Mouse (Mus musculus): ENCODE results near the gene Atp6v1g3. TPM values are rescaled to one million over a fixed set of nuclear protein-coding genes. Genes with fewer than 3 reads are reported as not detected.

The Atp6v1g3 gene
- total RNA-seq, 4 experiments from 2014 or later: not detected

- DNase-seq: no peak
Measured at GRCm38 (mm10) chr1:138289455-138290425, 16.2 kb downstream of the Atp6v1g3 start.

DNA sequence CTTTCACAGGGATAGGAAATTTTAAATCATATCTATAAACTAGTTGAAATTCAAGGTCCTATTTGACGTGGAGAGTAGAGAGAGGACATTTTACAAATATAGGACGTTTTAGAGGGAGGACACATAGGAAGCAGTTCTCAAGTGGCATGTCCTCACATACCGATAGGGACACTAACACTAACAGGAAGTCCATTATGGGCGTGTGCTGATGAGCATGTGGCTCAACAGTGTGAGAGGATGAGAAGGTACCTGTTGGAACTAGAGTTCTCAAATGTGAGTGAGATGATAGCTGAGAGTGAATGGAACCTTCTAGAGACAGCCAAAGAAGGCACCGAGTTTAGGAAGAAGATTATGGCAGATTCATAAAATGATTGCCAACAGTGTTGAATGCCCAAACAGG, 17.9 kb downstream of the Atp6v1g3 start:
- DNase-seq: no peak

DNA sequence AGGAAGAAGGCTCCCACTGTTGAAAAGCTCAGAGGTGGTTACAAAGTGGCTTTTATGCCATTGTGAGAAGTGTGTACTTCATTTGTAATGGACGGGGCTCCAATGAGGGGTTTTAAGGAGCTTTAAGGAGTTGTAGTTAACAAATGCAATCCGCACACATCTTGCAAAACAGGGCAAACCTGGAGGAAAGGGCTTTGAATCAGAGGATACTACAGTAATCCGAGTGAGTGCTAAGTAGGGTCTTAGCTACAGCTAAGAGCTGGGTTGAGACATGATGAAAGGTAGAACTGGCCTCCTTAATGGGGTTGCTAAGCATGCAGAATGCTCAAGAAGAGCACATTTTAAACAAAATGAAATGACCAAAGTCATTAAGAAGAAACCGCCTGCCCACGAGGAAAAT, 20.9 kb downstream of the Atp6v1g3 start:
- DNase-seq: no peak

DNA sequence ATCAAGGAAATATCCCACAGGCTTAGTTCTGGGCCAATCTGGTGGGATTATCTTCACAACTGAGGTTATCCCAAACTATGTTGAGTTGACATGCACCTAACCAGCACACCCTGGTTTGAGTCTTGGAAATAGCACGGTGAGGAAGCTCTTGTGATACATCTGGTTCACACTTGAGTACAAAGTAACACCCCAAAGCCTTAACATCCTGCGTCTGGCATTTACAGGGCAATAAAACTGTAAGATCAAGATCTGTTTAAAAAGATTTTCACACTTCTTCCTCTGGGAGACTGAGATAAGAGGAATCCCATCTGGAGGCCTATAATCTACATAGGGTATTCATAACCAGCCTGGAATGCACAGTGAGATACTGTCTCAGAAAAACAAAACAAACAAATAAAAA, 24.6 kb downstream of the Atp6v1g3 start:
- DNase-seq: no peak

GRCm38 (mm10) chr1:138299576-138299975, 26.0 kb downstream of the Atp6v1g3 start:
- peak; percentile 64 for DNase-seq

DNA sequence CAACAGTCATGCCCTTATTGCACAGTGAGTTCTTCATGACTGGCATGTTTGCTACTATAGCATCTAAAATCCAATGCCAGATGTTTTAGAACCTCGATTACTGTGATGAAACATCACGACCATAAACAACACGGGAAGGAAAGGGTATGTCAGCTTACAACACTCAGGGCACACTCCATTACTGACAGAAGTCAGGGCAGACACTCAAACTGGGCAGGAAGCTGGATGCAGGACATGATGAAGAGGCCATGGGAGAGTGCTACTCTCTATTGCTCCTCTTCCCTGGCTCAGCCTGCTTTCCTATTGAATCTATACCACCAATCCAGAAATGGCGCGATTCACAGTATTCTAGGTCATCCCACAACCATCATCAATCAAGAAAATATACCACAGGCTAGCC, 28.4 kb downstream of the Atp6v1g3 start:
- DNase-seq: no peak

DNA sequence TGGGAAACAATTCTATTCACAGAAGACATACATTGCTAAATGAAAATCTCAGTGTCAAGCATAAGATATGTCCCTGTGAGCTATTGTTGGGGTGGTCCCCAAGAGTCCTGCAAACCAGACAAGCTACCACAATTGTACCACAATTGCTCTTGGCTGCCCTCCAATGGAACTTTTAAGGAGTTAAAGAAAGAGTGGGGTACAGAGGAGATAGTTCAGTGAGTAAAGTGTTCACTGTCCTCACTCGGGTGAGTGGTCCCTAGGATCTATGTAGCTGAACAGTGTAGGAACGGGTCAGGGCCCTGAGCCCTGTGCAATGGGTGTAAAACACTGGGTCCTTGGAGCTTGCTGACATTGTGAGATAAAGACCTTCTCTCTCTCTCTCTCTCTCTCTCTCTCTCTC, 29.2 kb downstream of the Atp6v1g3 start:
- DNase-seq: no peak

DNA sequence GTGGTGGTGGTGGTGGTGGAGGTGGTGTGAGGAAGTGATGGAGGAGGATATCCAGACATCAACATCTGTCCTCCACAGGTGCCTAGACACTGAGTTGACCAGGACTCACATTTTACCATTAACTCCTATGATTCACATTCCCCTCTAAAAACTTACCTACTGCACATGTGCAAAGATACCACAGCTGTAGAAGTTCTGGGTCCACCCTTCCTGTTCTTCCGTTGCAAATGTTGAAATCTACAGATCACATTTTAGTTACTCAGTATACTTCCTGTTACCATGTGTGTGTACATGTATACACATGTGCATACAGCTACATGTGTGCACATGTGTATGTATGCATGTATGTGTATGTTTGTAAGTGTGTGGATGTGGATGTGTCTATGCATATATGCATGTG, 29.8 kb downstream of the Atp6v1g3 start:
- no peak for DNase-seq

DNA sequence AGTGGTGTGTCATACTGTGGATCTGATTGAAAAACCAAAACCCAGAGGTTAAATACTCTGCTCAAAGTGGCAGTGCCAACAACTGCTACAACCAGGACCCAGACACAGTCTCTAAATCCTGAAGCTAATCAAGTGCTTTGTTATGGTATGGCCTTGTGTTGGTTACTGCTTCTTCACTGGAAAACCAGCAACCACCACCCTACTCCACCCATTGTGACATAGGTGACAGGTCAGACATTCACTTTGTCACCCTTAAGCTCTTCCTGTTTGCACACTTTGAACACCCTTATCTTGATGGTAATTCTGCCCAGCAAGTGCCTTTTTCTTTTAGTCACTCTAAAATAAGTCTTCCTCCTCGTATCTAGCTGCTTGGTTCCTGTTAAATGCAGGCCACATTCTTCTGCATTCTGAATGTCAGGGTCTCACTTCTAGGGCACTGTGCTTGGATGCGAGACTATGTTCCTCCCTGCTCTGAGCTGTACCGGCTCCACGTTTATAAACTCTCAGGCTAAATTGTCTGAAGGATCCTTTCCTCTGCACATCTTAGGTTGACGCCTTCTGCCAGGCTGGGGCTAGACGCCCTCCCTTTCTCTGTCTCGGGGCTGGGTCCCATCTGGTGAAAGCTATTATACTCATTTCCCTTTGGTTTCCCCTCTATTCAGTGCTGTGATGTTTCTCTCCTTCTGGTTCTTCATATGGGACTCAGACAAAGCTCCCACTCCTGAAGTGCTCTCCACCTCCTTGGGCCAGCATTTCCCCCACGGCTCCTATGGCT, 30.8 kb downstream of the Atp6v1g3 start:
- DNase-seq: no peak

- no peak for DNase-seq
Measured at GRCm38 (mm10) chr1:138322657-138323056, 49.1 kb downstream of the Atp6v1g3 start.

DNA sequence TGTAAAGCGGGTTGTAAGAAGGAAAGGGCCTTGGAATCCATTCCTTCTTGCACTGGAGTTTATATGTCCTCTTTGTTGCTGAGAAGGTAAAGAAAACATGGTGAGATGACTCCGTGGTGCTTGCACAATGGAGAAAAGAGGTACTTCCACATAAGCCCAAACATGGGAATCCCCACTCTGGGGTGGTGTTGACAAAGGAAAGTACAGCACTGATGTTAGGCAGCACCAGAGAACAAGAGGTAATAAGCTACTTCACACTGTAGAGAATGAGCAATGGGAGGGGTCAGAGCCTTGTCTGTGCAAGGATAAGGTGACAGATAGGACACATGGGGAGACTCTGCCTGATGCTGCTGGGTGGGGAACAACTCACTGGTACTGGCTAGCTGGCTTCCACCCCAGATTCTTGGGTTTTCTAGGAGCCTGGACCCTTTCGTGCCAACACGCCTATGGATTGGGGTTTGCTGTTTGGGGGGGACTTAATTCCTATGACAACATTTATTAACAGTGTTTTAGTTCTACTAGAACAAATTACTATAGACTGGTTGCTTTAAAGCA, 49.6 kb downstream of the Atp6v1g3 start:
- DNase-seq: no peak

GRCm38 (mm10) chr1:138326091-138326490, 52.6 kb downstream of the Atp6v1g3 start:
- DNase-seq: no peak

GRCm38 (mm10) chr1:138326566-138326965, 53.0 kb downstream of the Atp6v1g3 start:
- DNase-seq: no peak

- no peak for DNase-seq
Measured at GRCm38 (mm10) chr1:138327466-138328245, 54.1 kb downstream of the Atp6v1g3 start.

DNA sequence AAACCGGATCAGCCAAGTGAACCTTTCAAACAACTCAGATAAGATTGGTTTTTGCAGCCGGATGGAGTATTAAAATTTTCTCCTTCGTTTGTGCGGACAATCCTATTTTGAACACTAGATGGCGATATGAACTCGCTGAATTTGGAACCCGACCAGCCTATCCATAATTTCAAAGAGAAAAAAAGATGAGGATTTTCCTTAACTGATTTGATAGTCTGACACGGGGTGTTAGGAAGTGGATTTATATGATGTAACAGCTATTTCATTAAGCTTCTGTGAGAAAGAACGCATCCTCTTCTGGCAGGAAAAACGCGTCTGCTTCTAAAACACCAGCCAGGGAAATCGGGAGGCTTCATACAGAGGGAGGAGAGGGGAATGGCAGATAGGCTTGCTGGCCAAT, 54.8 kb downstream of the Atp6v1g3 start:
- no peak for DNase-seq

DNA sequence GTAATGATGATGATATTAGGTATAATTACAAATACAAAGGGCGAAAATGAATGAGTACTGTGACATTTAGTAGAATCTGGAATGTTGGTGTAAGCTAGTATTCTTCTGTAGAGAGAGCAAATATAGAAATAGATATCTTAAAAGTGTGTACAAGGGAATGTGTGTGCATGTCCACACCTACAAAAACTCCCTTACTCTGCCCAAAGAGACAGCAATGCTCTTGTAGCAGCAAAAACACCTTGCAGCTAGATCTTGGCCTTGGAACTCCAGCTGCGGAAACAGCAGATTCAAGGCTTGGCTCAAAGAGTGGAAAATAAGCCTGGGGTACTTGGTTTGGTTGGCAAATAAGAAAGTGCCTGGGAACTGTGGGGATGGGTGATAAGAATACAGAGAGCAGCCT, 57.0 kb downstream of the Atp6v1g3 start:
- DNase-seq: no peak

GRCm38 (mm10) chr1:138331596-138331995, 58.1 kb downstream of the Atp6v1g3 start:
- no peak for DNase-seq

DNA sequence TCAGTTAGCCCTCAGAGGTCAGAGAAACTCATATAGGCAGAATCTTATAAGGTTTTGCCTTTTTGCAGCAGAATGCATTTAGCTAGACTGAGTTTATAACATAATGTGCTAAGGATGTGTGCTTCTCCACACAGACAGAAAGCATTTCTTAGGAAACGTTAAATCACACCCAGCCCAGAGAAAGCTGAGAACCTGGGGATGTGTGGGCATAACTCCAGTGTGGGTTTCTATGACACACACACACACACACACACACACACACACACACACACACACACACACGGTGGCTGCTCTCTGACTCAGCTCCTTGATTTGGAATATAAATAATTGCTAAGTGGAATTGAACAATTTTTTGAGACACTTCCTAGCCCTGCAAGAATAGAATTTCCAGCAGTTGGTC, 61.2 kb downstream of the Atp6v1g3 start:
- no peak for DNase-seq

DNA sequence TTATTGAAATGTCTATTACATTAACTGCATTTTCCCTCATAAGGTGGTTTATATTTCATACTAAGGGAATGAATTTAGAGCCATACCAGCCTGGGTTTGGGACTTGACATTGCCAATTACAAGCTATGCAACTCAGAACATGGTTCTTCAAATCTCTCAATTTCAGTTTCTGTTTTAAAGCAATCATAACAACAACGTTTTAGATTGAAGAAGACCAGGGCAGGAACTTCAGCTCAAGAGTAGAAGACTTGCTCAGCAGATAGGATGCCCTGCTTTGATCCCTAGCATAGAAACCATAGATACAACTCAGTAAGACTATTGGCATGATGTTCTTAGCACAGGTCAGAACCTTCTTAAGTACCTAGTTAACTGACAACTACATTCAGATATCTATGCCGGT, 63.9 kb downstream of the Atp6v1g3 start:
- no peak for DNase-seq
